Mouse (Mus musculus) cerebellum, adult 8-10 months (tissue): ENCODE measurements around the gene Hectd4.

Experiments used
- DNase-seq: peaks from one replicate; pipeline ENCODE4 v3.0.0; 2022

Hectd4 gene

GRCm38 (mm10) chr5:121239846-121240245 is 19.8 kb downstream of the Hectd4 start:
- peak; percentile 54 for DNase-seq

GRCm38 (mm10) chr5:121241182-121241581 is 21.2 kb downstream of the Hectd4 start:
- no peak for DNase-seq

- no peak for DNase-seq
These were observed 22.2 kb downstream of the Hectd4 start for GRCm38 (mm10) chr5:121242261-121242660.

- DNase-seq, result no peak
These were observed 22.7 kb downstream of the Hectd4 start for GRCm38 (mm10) chr5:121242701-121243100.

- no peak for DNase-seq
These were observed 23.8 kb downstream of the Hectd4 start for GRCm38 (mm10) chr5:121243676-121244364.

- DNase-seq, result no peak
These were observed 24.3 kb downstream of the Hectd4 start for GRCm38 (mm10) chr5:121244365-121244731.

GRCm38 (mm10) chr5:121245201-121245600 is 25.2 kb downstream of the Hectd4 start:
- no peak for DNase-seq

GRCm38 (mm10) chr5:121248766-121249394 is 28.9 kb downstream of the Hectd4 start:
- DNase-seq, result no peak

GRCm38 (mm10) chr5:121249693-121250092 is 29.7 kb downstream of the Hectd4 start:
- DNase-seq, result no peak

- no peak for DNase-seq
These were observed 31.8 kb downstream of the Hectd4 start for GRCm38 (mm10) chr5:121251813-121252212.

- peak; percentile 77 for DNase-seq
These were observed 33.9 kb downstream of the Hectd4 start for GRCm38 (mm10) chr5:121253816-121254497.

GRCm38 (mm10) chr5:121254977-121255376 is 35.0 kb downstream of the Hectd4 start:
- no peak for DNase-seq

- DNase-seq, result peak; percentile 58
These were observed 41.8 kb downstream of the Hectd4 start for GRCm38 (mm10) chr5:121261806-121262205.

GRCm38 (mm10) chr5:121262415-121262814 is 42.4 kb downstream of the Hectd4 start:
- DNase-seq, result no peak

GRCm38 (mm10) chr5:121264593-121264992 is 44.6 kb downstream of the Hectd4 start:
- DNase-seq, result no peak

GRCm38 (mm10) chr5:121266741-121267382 is 46.8 kb downstream of the Hectd4 start:
- DNase-seq, result peak; percentile 65

GRCm38 (mm10) chr5:121271046-121271445 is 51.0 kb downstream of the Hectd4 start:
- DNase-seq, result no peak

- no peak for DNase-seq
These were observed 56.8 kb downstream of the Hectd4 start for GRCm38 (mm10) chr5:121276808-121277207.

GRCm38 (mm10) chr5:121280456-121280855 is 60.4 kb downstream of the Hectd4 start:
- no peak for DNase-seq

- no peak for DNase-seq
These were observed 63.0 kb downstream of the Hectd4 start for GRCm38 (mm10) chr5:121283051-121283450.

GRCm38 (mm10) chr5:121284816-121285215 is 64.8 kb downstream of the Hectd4 start:
- no peak for DNase-seq

- DNase-seq, result no peak
These were observed 67.2 kb downstream of the Hectd4 start for GRCm38 (mm10) chr5:121287213-121287612.

GRCm38 (mm10) chr5:121290289-121290688 is 70.3 kb downstream of the Hectd4 start:
- DNase-seq, result no peak
